Mouse (Mus musculus) adrenal gland, adult 18-20 months (tissue): Measurements from ENCODE around the gene Ptprd. TPM values are rescaled to one million over a fixed set of nuclear protein-coding genes. Genes with fewer than 3 reads are reported as not detected.

Source experiments
- DNase-seq, 2 experiments: peaks; one replicate each; pipeline ENCODE4 v3.0.0; 2021 to 2022; ENCODE audit warnings: low spot score in 2 of 2
- total RNA-seq, 2 experiments: library from RNA; stranded (reverse); gene quantifications; 1 replicate in 1 of 2; 2 replicates in 1 of 2; pipeline ENCODE4 v1.2.3; 2021

Gene Ptprd
- total RNA-seq, 2 experiments from 2014 or later, result 65.4 to 86.4 TPM

DNA sequence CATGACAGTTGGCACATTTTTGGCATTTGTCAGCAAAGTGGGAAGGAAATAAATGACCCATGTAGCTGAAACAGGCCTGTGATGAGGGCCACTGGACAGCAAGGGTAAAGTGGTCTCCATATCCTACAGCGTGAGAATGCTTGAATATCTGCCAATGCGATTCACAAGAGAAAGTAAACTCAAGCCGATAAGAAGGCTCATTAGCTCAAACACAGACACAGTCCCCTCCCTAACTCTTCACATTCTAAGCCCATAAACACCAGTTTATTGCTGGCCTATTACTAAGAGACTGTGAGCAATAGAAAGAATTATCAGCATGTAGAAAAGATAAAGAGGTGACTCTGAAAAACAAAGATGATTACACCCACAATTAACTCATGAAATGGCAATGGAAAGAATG is 1970.6 kb downstream of the Ptprd start:
- DNase-seq, result no peak

DNA sequence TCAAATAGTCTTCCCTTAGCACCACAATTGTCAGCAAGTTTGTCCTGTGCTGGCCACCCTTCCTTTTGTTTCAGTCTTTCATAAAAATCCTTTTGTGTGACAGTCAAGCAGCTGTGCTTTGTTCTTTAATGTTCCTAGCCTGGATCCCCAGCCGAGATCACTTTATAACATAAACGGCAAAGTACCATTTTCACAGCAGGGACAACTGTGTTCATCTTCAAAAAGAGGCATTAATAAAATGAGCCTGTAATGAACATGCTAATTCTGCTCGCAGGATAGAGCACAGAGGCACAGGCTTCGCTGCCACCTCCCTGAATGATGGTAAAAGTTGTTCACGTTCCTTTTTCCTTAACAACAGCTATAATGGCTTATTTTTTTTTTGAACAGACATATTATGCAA is 1972.7 kb downstream of the Ptprd start:
- DNase-seq, result no peak

- no peak for DNase-seq
Measured at GRCm38 (mm10) chr4:76238577-76238976, 1973.2 kb downstream of the Ptprd start.

DNA sequence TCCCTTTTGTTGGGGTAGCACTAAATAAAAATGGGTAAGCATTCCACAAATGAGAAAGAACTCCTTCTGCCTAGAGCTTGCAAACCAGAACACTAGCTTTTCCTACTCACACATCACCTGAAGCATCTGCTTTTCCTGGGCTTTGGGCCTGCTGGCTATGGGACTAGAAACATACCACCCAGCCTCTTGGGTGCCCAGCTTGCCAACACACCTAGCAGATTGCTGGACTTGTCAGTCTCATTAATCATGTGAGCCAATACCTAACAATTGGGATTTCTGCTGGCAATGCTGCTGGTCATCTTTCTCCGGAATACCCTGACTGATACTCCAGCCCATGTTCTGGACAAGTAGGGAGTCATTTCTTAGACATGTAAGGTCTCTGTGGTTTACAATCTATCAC is 1973.9 kb downstream of the Ptprd start:
- no peak for DNase-seq

GRCm38 (mm10) chr4:76223720-76224119 is 1988.0 kb downstream of the Ptprd start:
- no peak for DNase-seq

- no peak for DNase-seq
Measured at GRCm38 (mm10) chr4:76222520-76222919, 1989.2 kb downstream of the Ptprd start.

DNA sequence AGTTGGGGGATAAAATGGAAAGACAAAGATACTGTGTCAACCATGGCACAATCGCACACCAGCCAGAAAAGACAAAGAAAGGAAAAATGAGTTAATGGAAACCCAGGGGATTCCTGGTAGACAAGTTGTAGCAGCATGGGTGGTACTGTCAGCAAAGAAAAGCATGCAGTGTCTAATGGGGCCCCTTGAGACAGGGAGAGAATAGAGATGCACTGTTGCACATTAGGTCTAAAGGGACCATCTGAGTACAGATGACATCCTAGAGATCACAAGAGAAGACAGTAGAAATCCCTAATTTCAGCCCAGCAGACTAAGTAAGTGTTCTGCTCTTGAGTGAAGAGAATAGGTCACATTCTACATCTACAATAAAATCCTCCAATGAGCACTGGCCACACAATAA is 1993.7 kb downstream of the Ptprd start:
- no peak for DNase-seq

GRCm38 (mm10) chr4:76215141-76215540 is 1996.6 kb downstream of the Ptprd start:
- no peak for DNase-seq

DNA sequence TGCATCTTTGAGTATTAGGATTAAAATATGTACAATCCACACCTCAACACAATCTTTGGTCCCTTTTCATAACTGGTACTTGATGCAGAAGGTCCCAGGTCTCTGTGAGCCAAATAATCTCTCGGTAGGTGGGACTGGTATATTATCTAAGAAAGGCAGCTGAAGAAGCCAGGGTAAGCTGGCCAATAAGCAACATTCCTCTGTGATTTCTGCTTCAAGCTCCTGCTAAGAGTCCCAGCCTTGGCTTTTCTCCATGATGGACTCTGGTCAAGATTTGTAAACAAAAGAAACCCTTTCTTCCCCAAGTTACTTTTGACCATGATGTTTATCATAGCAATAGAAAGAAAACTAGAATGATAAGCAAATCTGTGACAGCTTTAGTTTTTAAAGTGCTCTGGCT is 2012.4 kb downstream of the Ptprd start:
- no peak for DNase-seq

DNA sequence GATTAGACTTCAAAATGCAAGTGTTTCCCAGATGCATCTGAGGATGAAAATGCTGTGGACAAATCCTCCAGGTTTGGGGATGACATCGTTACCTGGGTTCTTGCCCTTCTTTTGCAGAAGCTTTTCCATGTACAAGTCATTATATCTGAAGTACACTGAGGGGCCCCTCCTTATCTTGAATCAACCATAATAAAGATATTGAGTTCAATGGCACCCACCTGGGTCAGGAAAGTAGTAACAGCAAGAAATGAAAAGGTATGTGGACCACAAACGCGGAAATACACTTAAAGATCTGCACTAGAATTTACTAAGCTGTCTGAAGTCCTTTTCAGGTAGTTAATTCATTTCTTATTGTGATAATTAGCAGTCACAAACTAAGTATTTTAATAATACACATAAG is 2017.0 kb downstream of the Ptprd start:
- no peak for DNase-seq

- DNase-seq, result no peak
Measured at GRCm38 (mm10) chr4:76193496-76193895, 2018.3 kb downstream of the Ptprd start.

DNA sequence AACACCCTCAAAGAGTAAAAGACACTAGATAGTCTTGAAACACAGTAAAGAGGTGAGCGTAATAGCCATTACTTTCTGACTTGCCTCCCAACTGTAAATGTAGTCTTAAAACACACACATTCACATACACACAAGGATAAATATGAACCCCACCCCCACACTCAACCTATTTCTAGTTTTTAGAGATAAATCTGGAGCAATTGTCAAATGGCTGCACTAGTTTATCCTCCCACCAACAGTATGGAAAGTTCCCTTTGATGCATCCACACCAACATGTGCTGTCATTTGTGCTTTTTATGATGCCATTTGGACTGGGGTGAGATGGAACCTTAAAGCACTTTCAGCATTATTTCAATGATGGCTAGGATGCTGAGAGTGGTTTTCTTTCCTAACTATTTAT is 2019.7 kb downstream of the Ptprd start:
- no peak for DNase-seq

DNA sequence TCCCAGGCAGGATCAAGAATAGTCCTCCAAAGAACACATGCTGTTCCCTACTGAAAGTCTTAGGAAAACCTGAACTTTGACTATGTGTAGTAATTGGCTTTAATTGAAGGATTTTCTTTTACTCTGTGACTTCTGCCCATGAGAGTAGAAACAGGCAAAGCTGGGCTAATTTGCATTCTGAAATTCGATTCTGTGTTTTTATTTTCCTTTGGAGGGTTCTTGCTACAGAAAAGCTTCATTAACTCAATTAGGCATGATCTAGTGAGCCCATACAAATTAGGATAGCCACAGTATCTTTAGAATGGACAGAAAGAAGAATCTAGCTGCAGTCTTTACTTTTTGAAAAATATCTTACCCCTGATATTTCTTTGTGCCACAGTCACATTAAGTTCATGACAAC is 2021.0 kb downstream of the Ptprd start:
- DNase-seq, result no peak

- no peak for DNase-seq
Measured at GRCm38 (mm10) chr4:76183095-76183494, 2028.7 kb downstream of the Ptprd start.

DNA sequence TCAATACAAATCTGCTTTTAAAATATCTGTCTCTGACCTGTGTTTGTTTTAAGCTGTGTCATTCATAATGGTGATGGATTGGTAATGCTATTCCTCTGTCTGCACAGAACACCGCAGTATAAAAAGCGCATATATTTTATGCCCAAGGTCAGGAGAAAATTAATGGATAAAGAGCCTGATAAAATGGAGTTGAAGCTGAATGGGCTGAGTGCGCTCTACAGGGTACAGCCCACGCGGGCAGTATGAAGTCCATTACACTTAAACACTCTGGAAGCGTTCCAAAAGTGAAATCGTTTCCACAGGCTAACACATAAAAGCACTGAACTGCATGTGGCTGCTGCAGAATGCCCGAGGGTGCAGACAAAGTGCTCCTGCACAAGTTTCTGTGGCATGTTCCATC is 2032.3 kb downstream of the Ptprd start:
- no peak for DNase-seq

GRCm38 (mm10) chr4:76175086-76175485 is 2036.7 kb downstream of the Ptprd start:
- no peak for DNase-seq

DNA sequence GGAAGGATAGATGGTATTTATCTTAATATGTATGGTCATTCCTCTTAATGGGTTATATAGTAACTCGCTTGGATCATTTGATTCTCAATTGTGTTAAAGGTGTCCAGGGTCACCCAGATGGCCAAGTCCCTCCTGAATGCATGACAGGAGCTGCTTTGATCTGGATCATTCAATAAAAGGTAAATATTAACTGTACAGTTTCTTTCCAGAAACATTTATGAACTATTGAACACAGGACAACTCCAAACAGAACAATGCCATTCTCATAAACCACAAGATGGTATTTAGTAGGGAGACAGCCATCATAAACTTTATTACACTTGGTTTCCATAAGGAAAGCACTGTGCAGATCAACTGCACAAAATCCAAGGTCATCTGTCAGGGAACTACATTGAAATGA is 2056.0 kb downstream of the Ptprd start:
- DNase-seq, result no peak

DNA sequence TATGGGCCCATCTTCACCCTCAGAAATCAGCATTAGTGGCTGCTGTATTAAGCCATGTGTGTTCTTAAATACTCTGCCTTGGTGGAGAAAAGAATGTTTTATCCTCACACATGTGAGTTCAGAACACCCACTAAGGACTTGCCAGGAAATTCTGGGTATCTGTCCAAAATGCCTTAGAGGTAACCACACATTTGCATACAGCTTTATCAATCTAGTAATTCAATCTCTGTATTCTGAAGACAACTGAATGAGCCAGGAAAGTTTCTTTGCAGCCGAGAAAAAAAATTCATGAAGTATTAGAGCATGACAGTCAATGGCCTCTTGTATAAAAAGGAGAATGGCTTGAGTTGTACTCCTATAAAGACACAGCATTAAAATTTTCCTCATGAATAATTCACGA is 2057.6 kb downstream of the Ptprd start:
- DNase-seq, result no peak

DNA sequence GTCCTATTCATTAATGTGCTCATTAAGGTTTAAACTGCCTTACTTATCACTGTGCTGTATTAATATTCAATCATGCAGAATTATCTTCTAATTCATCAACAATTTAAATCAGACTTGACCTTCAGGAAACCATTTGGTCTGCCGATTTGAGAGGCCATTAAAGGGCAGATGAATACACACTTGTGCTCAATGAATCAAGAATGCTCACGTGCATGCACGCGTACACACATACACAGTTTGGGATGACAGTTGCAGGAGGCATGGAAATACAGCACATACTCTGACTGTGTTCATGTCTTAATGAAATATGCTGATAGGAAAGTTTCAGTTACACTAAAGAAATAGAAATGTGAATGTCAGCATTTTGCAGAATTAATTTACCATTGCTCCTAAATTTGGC is 2066.8 kb downstream of the Ptprd start:
- DNase-seq, result no peak

DNA sequence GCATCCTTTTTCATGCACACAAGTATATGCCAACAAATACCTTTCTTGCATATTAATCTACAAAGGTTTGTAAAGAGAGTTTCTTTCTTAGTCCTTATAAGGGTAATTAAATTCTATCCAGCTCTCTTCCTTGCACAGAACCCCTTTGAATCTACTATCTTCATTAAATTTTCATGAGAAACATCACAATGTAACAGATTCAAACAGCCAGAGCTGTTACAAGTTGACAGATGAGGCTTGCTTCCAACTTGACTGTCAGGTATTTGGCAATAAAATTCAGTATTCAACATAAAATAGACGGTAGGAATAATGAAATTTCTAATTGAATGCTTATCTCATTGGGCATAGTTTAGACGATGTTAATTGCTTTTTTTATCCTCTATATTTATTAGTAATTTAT is 2067.4 kb downstream of the Ptprd start:
- no peak for DNase-seq

DNA sequence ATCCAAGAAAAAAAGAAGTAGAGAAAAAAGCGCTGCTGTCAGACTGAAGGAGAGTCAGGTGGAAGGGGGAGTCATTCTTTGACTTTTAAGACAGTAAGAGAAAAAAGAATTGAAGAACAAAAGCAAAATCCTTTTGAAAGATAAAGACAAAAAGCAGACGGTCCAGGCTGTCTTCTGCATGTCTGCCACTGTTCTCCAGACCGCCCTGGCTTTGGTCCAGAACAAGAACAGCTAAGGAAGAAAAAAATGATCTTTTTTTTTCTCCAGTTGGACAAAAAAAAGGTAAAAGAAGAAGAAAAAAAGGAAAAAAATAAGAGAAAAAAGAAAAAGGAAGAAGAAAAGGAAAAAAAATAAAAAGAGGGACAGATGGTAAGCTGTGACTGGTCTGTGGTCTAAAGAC is 2073.9 kb downstream of the Ptprd start:
- no peak for DNase-seq

- no peak for DNase-seq
Measured at GRCm38 (mm10) chr4:76136625-76137024, 2075.1 kb downstream of the Ptprd start.

GRCm38 (mm10) chr4:76091845-76092244 is 2119.9 kb downstream of the Ptprd start:
- DNase-seq, result no peak

DNA sequence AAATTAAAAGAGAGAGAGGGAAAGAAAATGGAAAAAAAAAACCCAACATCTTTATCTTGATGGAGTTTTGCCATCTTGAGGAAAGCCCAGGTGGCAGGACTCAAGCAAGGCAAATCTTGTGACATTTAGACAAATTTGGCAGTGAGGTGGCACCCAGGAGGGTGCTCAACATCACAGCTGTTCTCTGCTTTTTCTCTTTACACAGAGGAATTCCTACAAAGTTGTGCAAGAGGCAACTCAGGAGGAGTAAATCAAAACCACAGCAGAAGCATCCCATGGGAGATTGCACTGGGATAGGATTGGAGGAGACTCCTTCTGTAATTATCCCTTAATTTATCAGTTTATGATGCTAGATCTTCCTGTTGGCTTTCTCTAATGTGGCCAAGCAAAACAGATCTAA is 2121.9 kb downstream of the Ptprd start:
- DNase-seq, result no peak
